Mouse (Mus musculus): ENCODE results near the gene Rpl36al.

Rpl36al gene

GRCm38 (mm10) chr12:69183583-69184308 lies at the start of gene Rpl36al, which contains the start of gene Mgat2:
Rpl36al (minus strand) TSS chr12:69184083.
Mgat2 (plus strand) TSS chr12:69184157.
- CTCF ChIA-PET, result interaction anchor here in 2 of 4 experiments (0.6 to 2.1 kb wide), 3 partner anchors 14 to 40 kb away, joined by 3 to 6 read pairs (median 5); partner anchors contain the start of gene Gm49383 (in 1 of the 2)
- POLR2A ChIA-PET, result interaction anchor here in 3 of 4 experiments (0.6 to 3.4 kb wide), 26 partner anchors 8 to 263 kb away, joined by 3 to 33 read pairs (median 7); partner anchors contain the start of genes Gm49383 (in 3 of the 3), Lrr1 (in 3 of the 3), Dnaaf2 (in 2 of the 3) and Rps29 (in 2 of the 3)

GRCm38 (mm10) chr12:69229251-69229650 lies 45.4 kb upstream of the Rpl36al start:
- POLR2A ChIA-PET, result interaction anchor here (0.6 to 3.3 kb wide), 27 partner anchors 9 to 343 kb away, joined by 3 to 17 read pairs (median 3); partner anchors contain the start of genes Rps29 (in 2 of the 4), Gm49383 (in 1 of the 4), Gm49384 (in 1 of the 4) and Klhdc1 (in 1 of the 4)

GRCm38 (mm10) chr12:69227776-69228466 lies 44.0 kb upstream of the Rpl36al start, which contains the start of gene Pole2:
Pole2 (minus strand) TSS chr12:69228195.
- CTCF ChIA-PET, result interaction anchor here in 3 of 4 experiments (0.6 to 1.5 kb wide), 7 partner anchors 14 to 106 kb away, joined by 3 to 8 read pairs (median 3); no protein-coding TSS in a partner anchor
- POLR2A ChIA-PET, result interaction anchor here in 3 of 4 experiments (0.5 to 5.8 kb wide), 40 partner anchors 9 to 883 kb away, joined by 3 to 35 read pairs (median 4); partner anchors contain the start of genes Rps29 (in 2 of the 3), Arf6 (in 1 of the 3), Gm9887 (in 1 of the 3) and Lrr1 (in 1 of the 3)

More at GRCm38 (mm10) chr12:69229251-69229650, 45.4 kb upstream of the Rpl36al start:
- CTCF ChIA-PET, result interaction anchor here (0.5 to 1.9 kb wide), 30 partner anchors 9 to 774 kb away, joined by 3 to 11 read pairs (median 4); partner anchors contain the start of genes Klhdc1 (in 2 of the 4), Gm49383 (in 1 of the 4) and Lrr1 (in 1 of the 4)

DNA sequence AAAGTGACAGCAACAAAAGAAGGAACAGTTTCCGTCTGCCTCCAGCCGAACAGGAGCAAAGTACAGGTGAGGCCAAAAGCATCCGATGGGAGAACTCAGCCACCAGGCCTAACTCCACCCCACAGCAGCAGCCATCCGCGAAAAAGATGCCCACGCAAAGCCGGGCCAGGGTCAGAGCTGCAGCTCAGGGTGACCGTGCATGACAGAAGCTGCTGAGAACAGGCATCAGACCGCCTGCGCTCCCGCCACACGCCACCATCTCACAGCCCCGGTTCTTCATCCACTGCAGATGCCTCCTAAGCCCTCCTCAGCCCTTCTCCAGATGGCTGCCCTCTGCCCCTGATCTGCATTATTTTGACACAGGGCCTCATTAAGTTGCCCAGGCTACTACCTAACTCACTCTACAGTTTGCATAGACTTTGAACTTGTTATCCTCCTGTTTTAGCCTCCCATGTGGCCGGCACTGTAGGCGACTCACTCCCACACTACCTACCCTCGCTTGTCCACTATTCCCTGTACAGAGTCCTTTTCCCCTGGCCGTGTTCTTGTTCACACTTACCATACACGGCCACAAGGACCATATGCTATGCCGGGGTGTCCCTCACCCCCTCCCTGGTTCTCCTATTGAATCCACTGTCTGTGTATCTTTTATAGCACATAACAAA lies 36.9 kb upstream of the Rpl36al start:
- CTCF ChIA-PET, result interaction anchor here in 1 of 4 experiments (0.6 kb wide), 1 partner anchor 109 kb away, joined by 3 read pairs; no protein-coding TSS in a partner anchor
- POLR2A ChIA-PET, result interaction anchor here in 2 of 4 experiments (1.6 kb wide), 3 partner anchors 10 to 52 kb away, joined by 3 to 7 read pairs (median 6); partner anchors contain the start of gene Lrr1 (in 1 of the 2)

- CTCF ChIA-PET, result no interaction called here
- POLR2A ChIA-PET, result interaction anchor here in 1 of 4 experiments (4.9 kb wide), 1 partner anchor 9 kb away, joined by 35 read pairs; the partner anchor contains the start of gene Pole2
Measured at GRCm38 (mm10) chr12:69216587-69216986, 32.7 kb upstream of the Rpl36al start.

DNA sequence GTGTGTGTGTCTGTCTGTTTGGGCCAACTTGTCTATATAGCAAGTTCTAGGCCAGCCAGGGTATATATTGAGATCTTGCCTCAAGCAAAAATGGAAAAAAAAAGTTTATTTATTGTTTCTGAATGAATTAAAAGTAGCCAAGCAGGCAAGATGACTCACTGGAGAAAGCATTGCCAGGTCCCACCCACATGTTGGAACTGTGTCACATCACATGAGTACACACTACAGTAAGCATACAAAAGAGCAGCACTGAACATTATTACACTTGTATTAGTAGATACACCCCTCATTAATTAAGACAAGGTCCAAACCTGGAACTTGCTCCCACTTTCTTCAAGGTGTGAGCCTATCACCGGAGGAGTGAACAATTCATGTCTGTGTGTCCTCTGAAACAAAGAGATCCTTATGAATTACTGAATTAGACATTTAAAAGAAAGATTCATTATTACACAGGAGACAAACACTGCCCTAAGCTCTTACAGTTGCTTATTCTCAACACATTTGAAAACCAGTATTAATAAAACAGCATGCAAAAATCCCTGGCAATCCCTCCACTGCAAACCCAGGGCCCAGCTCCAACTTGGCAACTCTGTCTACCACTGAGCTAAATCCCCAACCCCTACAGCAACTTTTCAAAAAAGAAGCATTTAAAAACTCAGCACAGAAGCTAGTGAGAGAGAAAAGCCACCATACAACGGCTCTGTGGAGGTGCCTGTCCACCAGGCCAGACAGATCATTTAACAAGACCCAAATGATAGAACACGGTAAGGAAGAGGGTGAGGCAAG lies 31.3 kb upstream of the Rpl36al start:
- ChIA-PET POLR2A (interaction anchor here in 2 of 4 experiments (0.6 to 4.9 kb wide), 4 partner anchors 11 to 117 kb away, joined by 3 to 35 read pairs (median 4); partner anchors contain the start of gene Pole2 (in 1 of the 2)), CTCF (interaction anchor here in 2 of 4 experiments (1.3 to 1.8 kb wide), 2 partner anchors 11 to 12 kb away, joined by 3 to 8 read pairs; partner anchors contain the start of gene Gm49384 (in 1 of the 2))

DNA sequence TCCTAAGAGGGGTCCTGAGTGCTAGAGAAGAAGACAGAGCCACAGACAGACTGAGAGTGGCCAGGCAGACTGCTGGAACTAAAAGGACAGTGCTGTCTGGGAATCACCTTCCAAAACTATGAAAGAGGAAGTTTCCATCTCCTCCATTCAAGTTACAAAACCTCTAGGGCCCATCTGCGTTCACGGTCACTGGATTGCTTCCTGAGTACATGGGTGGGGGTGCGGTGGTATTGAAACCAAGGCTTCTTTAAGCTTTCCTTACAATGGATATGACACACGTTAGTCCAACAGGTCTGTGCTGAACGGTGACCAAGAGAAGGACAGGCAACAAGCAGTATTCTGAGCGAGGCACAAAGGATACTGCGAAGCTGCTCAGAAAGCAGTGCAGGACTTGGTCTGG lies 30.5 kb upstream of the Rpl36al start:
- ChIA-PET CTCF (interaction anchor here (0.6 to 1.8 kb wide), 8 partner anchors 9 to 480 kb away, joined by 3 to 8 read pairs (median 4); partner anchors contain the start of gene Gm49384 (in 1 of the 4)), POLR2A (interaction anchor here in 3 of 4 experiments (0.6 to 4.9 kb wide), 5 partner anchors 11 to 515 kb away, joined by 3 to 35 read pairs (median 3); partner anchors contain the start of gene Pole2 (in 1 of the 3))

GRCm38 (mm10) chr12:69213186-69213777 lies 29.4 kb upstream of the Rpl36al start:
- ChIA-PET CTCF (interaction anchor here (0.6 to 1.8 kb wide), 11 partner anchors 10 to 481 kb away, joined by 3 to 8 read pairs (median 3); partner anchors contain the start of gene Pole2 (in 1 of the 4)), POLR2A (interaction anchor here in 2 of 4 experiments (0.6 to 4.9 kb wide), 5 partner anchors 12 to 29 kb away, joined by 3 to 35 read pairs (median 3); partner anchors contain the start of genes Mgat2 (in 1 of the 2), Pole2 (in 1 of the 2) and Rpl36al (in 1 of the 2))

- POLR2A ChIA-PET, result interaction anchor here in 3 of 4 experiments (0.6 to 2.2 kb wide), 26 partner anchors 9 to 856 kb away, joined by 3 to 15 read pairs (median 5); partner anchors contain the start of genes Rps29 (in 2 of the 3), Dnaaf2 (in 1 of the 3), Gm49383 (in 1 of the 3) and Lrr1 (in 1 of the 3)
- CTCF ChIA-PET, result interaction anchor here (0.5 to 2.4 kb wide), 8 partner anchors 14 to 930 kb away, joined by 3 to 7 read pairs (median 4); partner anchors contain the start of gene Gm49383 (in 1 of the 4)
Measured at GRCm38 (mm10) chr12:69211057-69211456, 27.2 kb upstream of the Rpl36al start.

GRCm38 (mm10) chr12:69210056-69210979 lies 26.4 kb upstream of the Rpl36al start:
- POLR2A ChIA-PET, result interaction anchor here in 3 of 4 experiments (0.6 to 2.2 kb wide), 34 partner anchors 9 to 372 kb away, joined by 3 to 15 read pairs (median 4); partner anchors contain the start of genes Lrr1 (in 3 of the 3), Gm49383 (in 2 of the 3), Pole2 (in 2 of the 3) and Dnaaf2 (in 1 of the 3)
- CTCF ChIA-PET, result interaction anchor here (0.5 to 2.4 kb wide), 12 partner anchors 13 to 149 kb away, joined by 3 to 24 read pairs (median 3); partner anchors contain the start of genes Gm49383 (in 1 of the 4) and Lrr1 (in 1 of the 4)

GRCm38 (mm10) chr12:69208520-69208919 lies 24.6 kb upstream of the Rpl36al start:
- POLR2A ChIA-PET, result interaction anchor here in 1 of 4 experiments (1.2 to 1.3 kb wide), 2 partner anchors 12 to 20 kb away, joined by 4 to 6 read pairs; partner anchors contain the start of gene Gm49383

DNA sequence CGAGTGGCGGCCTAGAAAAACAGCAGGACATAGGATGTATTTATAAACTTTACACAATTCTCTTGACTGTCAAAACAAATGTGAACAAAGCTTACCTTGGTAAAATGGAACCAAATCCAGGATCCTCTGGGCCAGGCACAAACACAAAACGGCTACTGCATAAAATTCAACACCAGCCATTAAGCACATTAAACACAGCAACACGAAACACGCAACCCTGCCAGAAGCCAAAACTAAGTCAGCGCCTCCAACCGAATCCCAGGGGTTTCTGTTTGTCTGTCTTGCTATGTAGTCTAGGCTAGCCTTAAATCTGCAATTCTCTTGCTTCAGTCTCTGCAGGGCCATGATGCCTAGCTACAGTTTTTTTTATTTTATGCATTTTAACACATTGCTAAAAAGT lies 24.0 kb upstream of the Rpl36al start:
- POLR2A ChIA-PET, result interaction anchor here in 2 of 4 experiments (0.9 to 1.3 kb wide), 4 partner anchors 11 to 49 kb away, joined by 3 to 6 read pairs (median 4); partner anchors contain the start of genes Gm49383 (in 2 of the 2) and Rps29 (in 1 of the 2)
- CTCF ChIA-PET, result interaction anchor here in 1 of 4 experiments (0.6 kb wide), 1 partner anchor 658 kb away, joined by 3 read pairs; no protein-coding TSS in a partner anchor

More at GRCm38 (mm10) chr12:69208520-69208919, 24.6 kb upstream of the Rpl36al start:
- CTCF ChIA-PET, result no interaction called here

GRCm38 (mm10) chr12:69207396-69207795 lies 23.5 kb upstream of the Rpl36al start:
- ChIA-PET POLR2A (interaction anchor here in 2 of 4 experiments (0.9 to 1.3 kb wide), 5 partner anchors 10 to 48 kb away, joined by 3 to 6 read pairs (median 3); partner anchors contain the start of genes Gm49383 (in 2 of the 2), Mgat2 (in 1 of the 2) and Rps29 (in 1 of the 2)), CTCF (interaction anchor here in 1 of 4 experiments (0.6 kb wide), 1 partner anchor 659 kb away, joined by 3 read pairs; no protein-coding TSS in a partner anchor)
